Mouse (Mus musculus): ENCODE results near the gene Ost4.
A peak's percentile ranks its signal among the peaks of the same experiment; 100 is the strongest.
"Not testable (repeated sequence)": the region's sequence is repeated elsewhere in the genome, so short reads cannot be mapped to it uniquely, and the experiment has no call there.

Ost4 gene

GRCm38 (mm10) chr5:30890375-30890774 is 17.2 kb downstream of the Ost4 start:
- no peak for DNase-seq (ENCODE audit: low spot score in 2 of 2)

GRCm38 (mm10) chr5:30889088-30889754 is 18.4 kb downstream of the Ost4 start:
- no peak for DNase-seq (ENCODE audit: low spot score in 2 of 2)

- DNase-seq (ENCODE audit: low spot score in 2 of 2): peak; percentile 93 to 96
Observed at GRCm38 (mm10) chr5:30888337-30889087, 19.1 kb downstream of the Ost4 start, which contains the start of gene Agbl5. Agbl5 (plus strand) TSS chr5:30888694.

GRCm38 (mm10) chr5:30887858-30888336 is 19.7 kb downstream of the Ost4 start:
- DNase-seq (ENCODE audit: low spot score in 2 of 2): peak; percentile 82 to 91

GRCm38 (mm10) chr5:30887331-30887761 is 20.2 kb downstream of the Ost4 start:
- DNase-seq (ENCODE audit: low spot score in 2 of 2): peak; percentile 64 to 79

- DNase-seq (ENCODE audit: low spot score in 2 of 2): no peak
Observed at GRCm38 (mm10) chr5:30886731-30887130, 20.9 kb downstream of the Ost4 start.

- no peak for DNase-seq (ENCODE audit: low spot score in 2 of 2)
Observed at GRCm38 (mm10) chr5:30886209-30886608, 21.4 kb downstream of the Ost4 start.

GRCm38 (mm10) chr5:30881839-30882238 is 25.7 kb downstream of the Ost4 start:
- not testable (repeated sequence) for DNase-seq (ENCODE audit: low spot score in 2 of 2)

GRCm38 (mm10) chr5:30879347-30879943 is 28.1 kb downstream of the Ost4 start:
- DNase-seq (ENCODE audit: low spot score in 2 of 2): no peak

GRCm38 (mm10) chr5:30878616-30879015 is 29.0 kb downstream of the Ost4 start:
- DNase-seq (ENCODE audit: low spot score in 2 of 2): no peak

- no peak for DNase-seq (ENCODE audit: low spot score in 2 of 2)
Observed at GRCm38 (mm10) chr5:30874365-30874764, 33.2 kb downstream of the Ost4 start.

GRCm38 (mm10) chr5:30872574-30872973 is 35.0 kb downstream of the Ost4 start:
- DNase-seq (ENCODE audit: low spot score in 2 of 2): no peak

GRCm38 (mm10) chr5:30870131-30870406 is 37.5 kb downstream of the Ost4 start:
- no peak for DNase-seq (ENCODE audit: low spot score in 2 of 2)

GRCm38 (mm10) chr5:30869405-30870130 is 38.0 kb downstream of the Ost4 start:
- peak; percentile 83 to 90 for DNase-seq (ENCODE audit: low spot score in 2 of 2)

- DNase-seq (ENCODE audit: low spot score in 2 of 2): peak in 1 of 2 experiments; percentile 14
Observed at GRCm38 (mm10) chr5:30868981-30869380, 38.6 kb downstream of the Ost4 start.

GRCm38 (mm10) chr5:30867712-30868111 is 39.9 kb downstream of the Ost4 start, which contains the start of gene Tmem214:
Tmem214 (plus strand) TSS chr5:30868012.
- no peak for DNase-seq (ENCODE audit: low spot score in 2 of 2)

- no peak for DNase-seq (ENCODE audit: low spot score in 2 of 2)
Observed at GRCm38 (mm10) chr5:30866871-30867270, 40.7 kb downstream of the Ost4 start.

- no peak for DNase-seq (ENCODE audit: low spot score in 2 of 2)
Observed at GRCm38 (mm10) chr5:30864322-30864721, 43.3 kb downstream of the Ost4 start.

GRCm38 (mm10) chr5:30863852-30864251 is 43.7 kb downstream of the Ost4 start:
- no peak for DNase-seq (ENCODE audit: low spot score in 2 of 2)

GRCm38 (mm10) chr5:30856124-30856523 is 51.5 kb downstream of the Ost4 start:
- DNase-seq (ENCODE audit: low spot score in 2 of 2): no peak

All from thymus, postnatal 10 days (tissue).